Mouse (Mus musculus) spleen, adult 2 months (tissue): Measurements from ENCODE around the gene Aplp1.

Source experiments
- CTCF ChIP-seq: fragments of 200-500 bp; IDR thresholded peaks from 2 replicates; pipeline ENCODE4 v1.5.1; 2011; ENCODE audit warnings: mild to moderate bottlenecking, inconsistent platforms; ENCODE audit not compliant: insufficient read depth, insufficient read length, insufficient replicate concordance; ENCODE audit errors: extremely low read depth
- POLR2A ChIP-seq: fragments of 200-500 bp; IDR thresholded peaks from 2 replicates; pipeline ENCODE4 v1.6.1; 2011; ENCODE audit warnings: low read depth, low read length, inconsistent platforms

GRCm38 (mm10) chr7:30493401-30493931, 48.1 kb upstream of the Aplp1 start, which contains the start of gene Prodh2:
- no peak for TF ChIP-seq POLR2A
- no peak for TF ChIP-seq CTCF
